Mouse (Mus musculus) bone marrow macrophage, adult 2 months (primary cell): ENCODE measurements around the gene Gramd4.

ENCODE experiments used
- CTCF ChIP-seq: IDR thresholded peaks from 2 replicates; pipeline ENCODE4 v1.5.1; 2012; ENCODE audit warnings: low read depth, mild to moderate bottlenecking, low read length, moderate library complexity
- POLR2A ChIP-seq: IDR thresholded peaks from 2 replicates; pipeline ENCODE4 v1.6.1; 2012; ENCODE audit warnings: mild to moderate bottlenecking, low read depth, low read length, borderline replicate concordance

DNA sequence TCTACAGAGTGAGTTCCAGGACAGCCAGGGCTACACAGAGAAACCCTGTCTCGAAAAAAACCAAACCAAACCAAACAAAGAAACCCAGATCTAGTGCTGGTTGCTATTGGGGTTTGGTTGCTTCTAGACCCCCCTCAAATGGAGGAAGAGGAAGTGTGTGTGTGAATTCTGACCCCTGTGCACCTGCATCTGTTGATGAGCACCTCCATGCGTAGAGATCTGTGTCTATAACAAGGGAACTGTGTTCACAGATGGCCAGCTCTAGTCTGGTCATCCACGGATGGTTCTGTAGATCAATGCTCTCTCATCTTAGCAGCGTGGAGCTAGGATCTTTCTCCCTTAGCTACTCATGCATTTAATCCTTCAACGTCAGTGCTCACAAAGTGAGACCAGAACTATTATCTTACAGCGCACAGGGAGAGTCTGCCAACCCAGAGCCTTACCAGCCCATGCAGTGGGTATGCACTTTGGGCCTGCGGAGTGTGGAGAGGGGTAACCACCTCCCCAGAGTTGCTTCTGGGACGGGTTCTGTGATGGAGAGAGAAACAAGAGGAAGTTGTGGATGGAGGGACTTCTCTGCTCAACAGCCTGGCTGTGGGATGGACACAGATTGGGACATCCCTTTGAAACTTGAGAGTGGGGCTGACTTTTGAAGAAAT is 6.8 kb downstream of the Gramd4 start:
- TF ChIP-seq CTCF (no peak), POLR2A (no peak)
